Mouse (Mus musculus) embryonic stem cell, embryonic (primary cell): ENCODE measurements around the gene Gm7347.
"Not testable (repeated sequence)": the region's sequence is repeated elsewhere in the genome, so short reads cannot be mapped to it uniquely, and the experiment has no call there.

Experiments
- CTCF ChIA-PET, 4 experiments: fragments of 300-600 bp in 2 of 4; fragments of 350-600 bp in 2 of 4; sonication (Branson Sonifier 250); formaldehyde crosslinking; loops; one replicate each; lab custom pipeline; 2022; ENCODE audit warnings: inconsistent platforms in 2 of 4; lab: Charles Lee
- POLR2A ChIA-PET, 4 experiments: fragments of 300-600 bp in 2 of 4; fragments of 350-600 bp in 2 of 4; sonication (Branson Sonifier 250); formaldehyde crosslinking; loops; one replicate each; lab custom pipeline; 2022; ENCODE audit warnings: antibody characterized with exemption in 4 of 4, inconsistent platforms in 1 of 4; lab: Charles Lee

Gm7347 gene

GRCm38 (mm10) chr5:26058481-26058880, at the start of gene Gm7347:
Gene Gm7347 (minus strand): TSS chr5:26058581.
- POLR2A ChIA-PET, CTCF ChIA-PET: not testable (repeated sequence)

- POLR2A ChIA-PET, CTCF ChIA-PET: not testable (repeated sequence)
These were observed 46.9 kb upstream of the Gm7347 start, which contains the start of gene 5031410I06Rik for GRCm38 (mm10) chr5:26105262-26105661. Gene 5031410I06Rik (minus strand): TSS chr5:26105362.

- CTCF ChIA-PET = not testable (repeated sequence)
These were observed 30.8 kb upstream of the Gm7347 start, which contains the start of gene Gm10471 for GRCm38 (mm10) chr5:26089191-26089590. Gene Gm10471 (minus strand): TSS chr5:26089291.

GRCm38 (mm10) chr5:26079023-26079422, 20.6 kb upstream of the Gm7347 start:
- CTCF ChIA-PET, POLR2A ChIA-PET: not testable (repeated sequence)

More at GRCm38 (mm10) chr5:26089191-26089590, 30.8 kb upstream of the Gm7347 start, which contains the start of gene Gm10471:
- POLR2A ChIA-PET = not testable (repeated sequence)

GRCm38 (mm10) chr5:26070716-26071115, 12.3 kb upstream of the Gm7347 start:
- CTCF ChIA-PET = interaction anchor here in 2 of 4 experiments (1.2 to 2.2 kb wide), 2 partner anchors 63 to 64 kb away, joined by 3 to 10 read pairs; no protein-coding TSS in a partner anchor

GRCm38 (mm10) chr5:26039458-26039857, 18.9 kb downstream of the Gm7347 start, which contains the start of gene Speer4a:
Gene Speer4a (minus strand): TSS chr5:26039558.
- CTCF ChIA-PET, POLR2A ChIA-PET: not testable (repeated sequence)

More at GRCm38 (mm10) chr5:26070716-26071115, 12.3 kb upstream of the Gm7347 start:
- POLR2A ChIA-PET = interaction anchor here in 1 of 4 experiments (0.5 kb wide), 1 partner anchor 1471 kb away, joined by 3 read pairs; no protein-coding TSS in a partner anchor

GRCm38 (mm10) chr5:26022816-26023215, 35.6 kb downstream of the Gm7347 start, which contains the start of gene Gm5862:
Gene Gm5862 (minus strand): TSS chr5:26022916.
- CTCF ChIA-PET, POLR2A ChIA-PET: not testable (repeated sequence)

GRCm38 (mm10) chr5:26007697-26008096, 50.7 kb downstream of the Gm7347 start:
- POLR2A ChIA-PET = not testable (repeated sequence)
- CTCF ChIA-PET = interaction anchor here in 2 of 4 experiments (1.0 to 1.5 kb wide), 2 partner anchors 63 kb away, joined by 3 to 10 read pairs; no protein-coding TSS in a partner anchor

GRCm38 (mm10) chr5:26006937-26007695, 51.3 kb downstream of the Gm7347 start:
- ChIA-PET CTCF (interaction anchor here in 3 of 4 experiments (0.5 to 1.5 kb wide), 4 partner anchors 51 to 393 kb away, joined by 3 to 10 read pairs (median 4); no protein-coding TSS in a partner anchor), POLR2A (interaction anchor here in 1 of 4 experiments (0.7 kb wide), 1 partner anchor 51 kb away, joined by 3 read pairs; no protein-coding TSS in a partner anchor)

- CTCF ChIA-PET, POLR2A ChIA-PET: not testable (repeated sequence)
These were observed 53.7 kb downstream of the Gm7347 start, which contains the start of gene Gm1979 for GRCm38 (mm10) chr5:26004698-26005097. Gene Gm1979 (minus strand): TSS chr5:26004798.
